Mouse (Mus musculus) megakaryocyte, embryonic 14.5 days (primary cell): ENCODE results near the gene Fgfr2. TPM values are rescaled to one million over a fixed set of nuclear protein-coding genes. Genes with fewer than 3 reads are reported as not detected.

Experiments
- H3K27me3 ChIP-seq: replicated peaks from 2 replicates; pipeline ENCODE3; 2012; ENCODE audit warnings: inconsistent platforms
- H3K36me3 ChIP-seq: replicated peaks from 2 replicates; pipeline ENCODE3; 2012; ENCODE audit warnings: low read length, inconsistent platforms, mixed read lengths
- H3K4me1 ChIP-seq: 2 replicates; pipeline ENCODE4 v1.6.1; 2012; ENCODE audit warnings: inconsistent platforms
- H3K4me3 ChIP-seq: replicated peaks from 2 replicates; pipeline ENCODE3; 2012; ENCODE audit warnings: moderate library complexity, mild to moderate bottlenecking, inconsistent platforms
- H3K9me3 ChIP-seq: 2 replicates; pipeline ENCODE4 v1.6.1; 2012; ENCODE audit warnings: inconsistent platforms
- FLI1 ChIP-seq: IDR thresholded peaks from 2 replicates; pipeline ENCODE4 v1.6.1; 2012; ENCODE audit warnings: low read length, inconsistent platforms, mixed read lengths
- GATA1 ChIP-seq: IDR thresholded peaks from 3 replicates; pipeline ENCODE4 v1.6.1; 2012; ENCODE audit warnings: mixed read lengths, low read length, inconsistent platforms, borderline replicate concordance
- polyA plus RNA-seq: library from polyadenylated mRNA; stranded (reverse); fragments of >175 nt; gene quantifications from 2 replicates; pipeline ENCODE4 v1.2.3, GENCODE M21; 2012; ENCODE audit warnings: low replicate concordance; ENCODE audit not compliant: insufficient read depth

The Fgfr2 gene
- polyA plus RNA-seq, 1 experiment: 0.45 TPM

GRCm38 (mm10) chr7:130201020-130201419 is 2922.1 kb downstream of the Fgfr2 start:
- H3K9me3 ChIP-seq: peaks cover 6% of the 10 kb centered on the region; the same call in 1 of the 2 replicates
- no peak overlapping the region for H3K4me3 ChIP-seq
- TF ChIP-seq FLI1 (no peak), GATA1 (no peak)
- H3K4me1 ChIP-seq: no peaks in the 10 kb centered on the region
- H3K27me3 ChIP-seq: no peaks in the 10 kb centered on the region
- no peaks in the 10 kb centered on the region for H3K36me3 ChIP-seq

GRCm38 (mm10) chr7:130199951-130200350 is 2923.2 kb downstream of the Fgfr2 start:
- Histone ChIP-seq H3K27me3 (no peaks in the 10 kb centered on the region), H3K4me1 (no peaks in the 10 kb centered on the region)

GRCm38 (mm10) chr7:130199317-130199716 is 2923.8 kb downstream of the Fgfr2 start:
- no peak overlapping the region for H3K4me3 ChIP-seq
- H3K27me3 ChIP-seq: no peaks in the 10 kb centered on the region
- TF ChIP-seq GATA1: no peak
- no peak for TF ChIP-seq FLI1
- H3K4me1 ChIP-seq: no peaks in the 10 kb centered on the region
- H3K36me3 ChIP-seq: no peaks in the 10 kb centered on the region
- peaks cover 6% of the 10 kb centered on the region; the same call in 1 of the 2 replicates for H3K9me3 ChIP-seq

More at GRCm38 (mm10) chr7:130199951-130200350, 2923.2 kb downstream of the Fgfr2 start:
- TF ChIP-seq GATA1 (no peak), FLI1 (no peak)
- H3K9me3 ChIP-seq: peaks cover 6% of the 10 kb centered on the region; the same call in 1 of the 2 replicates
- H3K4me3 ChIP-seq: no peak overlapping the region
- H3K36me3 ChIP-seq: no peaks in the 10 kb centered on the region

GRCm38 (mm10) chr7:130195081-130195480 is 2928.1 kb downstream of the Fgfr2 start:
- Histone ChIP-seq H3K27me3 (no peaks in the 10 kb centered on the region), H3K4me3 (no peak overlapping the region), H3K4me1 (no peaks in the 10 kb centered on the region), H3K36me3 (no peaks in the 10 kb centered on the region), H3K9me3 (peaks cover 6% of the 10 kb centered on the region; the same call in 1 of the 2 replicates)
- TF ChIP-seq FLI1 (no peak), GATA1 (no peak)

- H3K4me1 ChIP-seq: no peaks in the 10 kb centered on the region
- no peak overlapping the region for H3K4me3 ChIP-seq
- H3K27me3 ChIP-seq: no peaks in the 10 kb centered on the region
- H3K9me3 ChIP-seq: peaks cover 8% of the 10 kb centered on the region; the same call in 1 of the 2 replicates
- TF ChIP-seq FLI1: no peak
- TF ChIP-seq GATA1: no peak
- no peaks in the 10 kb centered on the region for H3K36me3 ChIP-seq
Observed at GRCm38 (mm10) chr7:130190329-130190975, 2932.7 kb downstream of the Fgfr2 start.

GRCm38 (mm10) chr7:130189901-130190300 is 2933.2 kb downstream of the Fgfr2 start:
- Histone ChIP-seq H3K4me1 (no peaks in the 10 kb centered on the region), H3K4me3 (no peak overlapping the region), H3K27me3 (no peaks in the 10 kb centered on the region), H3K36me3 (no peaks in the 10 kb centered on the region), H3K9me3 (peaks cover 11% of the 10 kb centered on the region)
- TF ChIP-seq FLI1: no peak
- no peak for TF ChIP-seq GATA1

- no peaks in the 10 kb centered on the region for H3K4me1 ChIP-seq
- no peak overlapping the region for H3K4me3 ChIP-seq
- peaks cover 19% of the 10 kb centered on the region for H3K9me3 ChIP-seq
- no peaks in the 10 kb centered on the region for H3K36me3 ChIP-seq
- TF ChIP-seq FLI1: no peak
- TF ChIP-seq GATA1: no peak
- H3K27me3 ChIP-seq: no peaks in the 10 kb centered on the region
Observed at GRCm38 (mm10) chr7:130188108-130188507, 2935.0 kb downstream of the Fgfr2 start.

- H3K36me3 ChIP-seq: no peaks in the 10 kb centered on the region
Observed at GRCm38 (mm10) chr7:130184864-130185263, 2938.3 kb downstream of the Fgfr2 start.

GRCm38 (mm10) chr7:130183960-130184359 is 2939.2 kb downstream of the Fgfr2 start:
- Histone ChIP-seq H3K9me3 (peaks cover 24% of the 10 kb centered on the region), H3K27me3 (no peaks in the 10 kb centered on the region), H3K4me1 (no peaks in the 10 kb centered on the region), H3K36me3 (no peaks in the 10 kb centered on the region), H3K4me3 (no peak overlapping the region)
- TF ChIP-seq FLI1: no peak
- no peak for TF ChIP-seq GATA1

More at GRCm38 (mm10) chr7:130184864-130185263, 2938.3 kb downstream of the Fgfr2 start:
- Histone ChIP-seq H3K9me3 (peaks cover 24% of the 10 kb centered on the region), H3K27me3 (no peaks in the 10 kb centered on the region), H3K4me3 (no peak overlapping the region), H3K4me1 (no peaks in the 10 kb centered on the region)
- TF ChIP-seq GATA1 (no peak), FLI1 (no peak)

GRCm38 (mm10) chr7:130182551-130182950 is 2940.6 kb downstream of the Fgfr2 start:
- Histone ChIP-seq H3K36me3 (no peaks in the 10 kb centered on the region), H3K27me3 (no peaks in the 10 kb centered on the region), H3K9me3 (peaks cover 22% of the 10 kb centered on the region), H3K4me3 (no peak overlapping the region), H3K4me1 (no peaks in the 10 kb centered on the region)
- TF ChIP-seq GATA1: no peak
- no peak for TF ChIP-seq FLI1
